Comparison of ENCODE assay signal across 19 mouse cellular contexts in the genomic region with DNA sequence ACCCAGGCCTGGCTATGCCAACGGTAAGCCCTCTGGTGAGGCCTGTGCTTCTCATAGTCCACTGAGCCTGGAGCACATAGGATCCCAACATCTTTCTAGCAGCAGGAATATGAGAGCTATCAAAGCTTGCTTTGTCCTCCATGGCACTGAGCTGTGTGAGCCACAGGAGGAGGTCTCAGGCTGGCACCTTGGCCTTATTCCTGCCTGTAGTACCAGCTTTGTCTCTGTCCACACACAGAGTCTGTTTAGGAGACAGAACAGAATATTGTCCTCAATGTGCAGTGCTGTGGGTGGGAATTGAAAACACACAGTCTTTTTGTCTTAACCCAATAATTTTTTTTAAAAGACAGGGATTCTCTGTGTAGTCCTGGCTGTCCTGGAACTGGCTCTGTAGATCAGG. TPM values are rescaled to one million over a fixed set of nuclear protein-coding genes. Genes with fewer than 3 reads are reported as not detected.
"Had no signal": no experiment of that assay in that cellular context is flagged by ENCODE, and none has a peak within 500 bp of the region (broad histone marks: within the 10 kb centered on the region; RNA-seq: fewer than 3 reads in every experiment).

No protein-coding gene starts in this region.

- H3K9me3 ChIP-seq: limb, embryonic 12.5 days; liver, embryonic 13.5 days; midbrain, embryonic 12.5 days; neural tube, embryonic 13.5 days had no signal

- H3K9ac ChIP-seq: limb, embryonic 12.5 days; liver, embryonic 13.5 days; liver, postnatal 0 days; midbrain, embryonic 12.5 days; neural tube, embryonic 13.5 days had no signal

- DNase-seq: kidney, adult 8-10 months; kidney, postnatal 25 days; liver; liver, embryonic 13.5 days; liver, postnatal 0 days; retina, postnatal 1 day; right cerebral cortex, postnatal 14 days; thymus, postnatal 36 days had no signal

- H3K27me3 ChIP-seq: midbrain, embryonic 12.5 days; neural tube, embryonic 13.5 days had no signal

- ATAC-seq: inflammation-experienced regulatory T-cells, adult 6 months; intestine, postnatal 0 days; liver, postnatal 0 days; midbrain, embryonic 16.5 days had no signal

- H3K4me3 ChIP-seq: limb, embryonic 12.5 days; liver, embryonic 13.5 days; midbrain, embryonic 12.5 days; neural tube, embryonic 13.5 days had no signal

- H3K4me2 ChIP-seq: limb, embryonic 12.5 days; liver, embryonic 13.5 days; midbrain, embryonic 12.5 days; neural tube, embryonic 13.5 days had no signal

- H3K4me1 ChIP-seq: limb, embryonic 12.5 days; liver, embryonic 13.5 days had no signal

- H3K27ac ChIP-seq: limb, embryonic 12.5 days; liver, embryonic 13.5 days; midbrain, embryonic 12.5 days; neural tube, embryonic 13.5 days had no signal

- H3K36me3 ChIP-seq: limb, embryonic 12.5 days; liver, embryonic 13.5 days; midbrain, embryonic 12.5 days; neural tube, embryonic 13.5 days had no signal

RNA-seq across cellular contexts. Expression of a gene that starts 3.2 kb away (rescaled TPM):
- total RNA-seq: layer of hippocampus, adult 18-20 months; left cerebral cortex, postnatal 25 days; megakaryocyte-erythroid progenitor cell, adult 5-6 weeks had no signal
- polyA plus RNA-seq: inflammation-experienced regulatory T-cells, adult 6 months; kidney, embryonic 16.5 days; liver, embryonic 13.5 days; liver, postnatal 0 days; midbrain, embryonic 12.5 days; neural tube, embryonic 13.5 days; small intestine, adult 2 months had no signal
